Mouse (Mus musculus) stomach, embryonic 16.5 days (tissue): ENCODE results near the gene Spats2l. TPM values are rescaled to one million over a fixed set of nuclear protein-coding genes. Genes with fewer than 3 reads are reported as not detected.

Source experiments
- ATAC-seq: fragments of 200-750 bp; cut with Nextera tagmentation; 2 replicates; pipeline ENCODE4 v1.8.0; 2017; ENCODE audit warnings: moderate number of reproducible peaks, moderate TSS enrichment; ENCODE audit not compliant: insufficient read depth, low FRiP score
- H3K27ac ChIP-seq: fragments of 300-500 bp; sonication (generic); 2 replicates; pipeline ENCODE4 v1.5.1; 2014; ENCODE audit warnings: low read length
- H3K27me3 ChIP-seq: fragments of 300-500 bp; sonication (generic); 2 replicates; pipeline ENCODE4 v1.6.1; 2014; ENCODE audit warnings: low read length, control low read depth, mixed read lengths; ENCODE audit not compliant: control insufficient read depth, insufficient read depth
- H3K36me3 ChIP-seq: fragments of 300-500 bp; sonication (generic); 2 replicates; pipeline ENCODE4 v1.6.1; 2014; ENCODE audit warnings: low read length; ENCODE audit not compliant: control insufficient read depth, insufficient read depth
- H3K4me1 ChIP-seq: fragments of 300-500 bp; sonication (generic); 2 replicates; pipeline ENCODE4 v1.6.1; 2014; ENCODE audit warnings: low read length, control low read depth, mixed read lengths; ENCODE audit not compliant: control insufficient read depth, insufficient read depth
- H3K4me2 ChIP-seq: fragments of 300-500 bp; sonication (generic); 2 replicates; pipeline ENCODE4 v1.6.1; 2014; ENCODE audit warnings: low read depth, low read length, mixed read lengths
- H3K4me3 ChIP-seq: fragments of 300-500 bp; sonication (generic); replicated peaks from 2 replicates; pipeline ENCODE4 v1.5.1; 2014; ENCODE audit warnings: mild to moderate bottlenecking, low read length
- H3K9ac ChIP-seq: fragments of 300-500 bp; sonication (generic); 2 replicates; pipeline ENCODE4 v1.6.1; 2014; ENCODE audit warnings: low read length
- H3K9me3 ChIP-seq: fragments of 300-500 bp; sonication (generic); replicated peaks from 2 replicates; pipeline ENCODE4 v1.6.1; 2016; ENCODE audit warnings: low read length, control low read depth; ENCODE audit not compliant: control insufficient read depth
- WGBS: fragments of 180-500 bp; shearing (Covaris S2); extraction: QIAGEN DNeasy Blood & Tissue Kit; methylation state at CpG from one replicate; pipeline ENCODE4 v1.1.7; 2014; 5-methylcytosine and 5-hydroxymethylcytosine counted together
- polyA plus RNA-seq: library from polyadenylated mRNA; unstranded; fragments of >200 nt; fragmentation: Nextera tagmentation; extraction: Ambion mirVana; gene quantifications from 2 replicates; pipeline ENCODE4 v1.2.1, GENCODE M21; 2015

Gene Spats2l
- polyA plus RNA-seq, 1 experiment from 2014 or later: 95.9 TPM

DNA sequence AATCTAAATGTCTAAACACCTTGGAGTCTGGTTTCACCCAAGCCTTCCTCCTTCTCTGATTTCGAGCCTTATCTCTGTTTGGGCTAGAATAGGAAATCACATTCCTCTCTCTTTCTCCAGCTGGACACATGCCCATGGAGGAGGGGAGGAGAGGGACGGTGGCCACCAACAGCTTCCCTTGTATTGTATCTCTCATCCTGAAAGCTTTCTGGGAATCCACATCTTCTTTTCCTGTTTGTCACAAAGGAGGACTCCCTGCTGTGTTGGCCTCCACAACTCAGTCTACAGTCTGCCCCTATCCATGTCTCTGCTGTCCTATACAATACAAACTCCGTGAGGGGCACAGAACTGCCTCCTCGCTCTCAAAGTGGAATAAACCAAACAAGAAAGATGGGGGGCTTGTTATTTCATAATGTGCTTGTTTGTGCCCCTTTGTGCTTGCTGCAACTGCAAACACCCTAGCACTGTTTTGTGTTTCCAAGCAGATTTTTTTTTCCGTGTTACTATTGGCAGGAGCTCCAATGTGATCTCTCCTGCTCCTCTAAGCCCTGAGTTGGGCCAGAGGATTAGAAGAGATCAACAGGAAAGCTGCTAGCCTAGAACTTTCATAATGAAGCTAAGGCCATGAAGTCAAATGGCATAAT, 116.4 kb downstream of the Spats2l start:
- no peaks in the 10 kb centered on the region for H3K27me3 ChIP-seq
- H3K36me3 ChIP-seq: peaks cover 4% of the 10 kb centered on the region; the same call in 1 of the 2 replicates
- no peak overlapping the region for H3K9ac ChIP-seq
- H3K4me3 ChIP-seq: no peak overlapping the region
- peak overlapping the region; percentile 28 for H3K27ac ChIP-seq
- peaks cover 6% of the 10 kb centered on the region; the same call in 1 of the 2 replicates for H3K4me1 ChIP-seq
- no peaks in the 10 kb centered on the region for H3K9me3 ChIP-seq
- ATAC-seq: peak; percentile 47; the same call in 1 of the 2 replicates
- WGBS: 40% methylated on average over 5 of the region's 5 CpGs
- no peak overlapping the region for H3K4me2 ChIP-seq

DNA sequence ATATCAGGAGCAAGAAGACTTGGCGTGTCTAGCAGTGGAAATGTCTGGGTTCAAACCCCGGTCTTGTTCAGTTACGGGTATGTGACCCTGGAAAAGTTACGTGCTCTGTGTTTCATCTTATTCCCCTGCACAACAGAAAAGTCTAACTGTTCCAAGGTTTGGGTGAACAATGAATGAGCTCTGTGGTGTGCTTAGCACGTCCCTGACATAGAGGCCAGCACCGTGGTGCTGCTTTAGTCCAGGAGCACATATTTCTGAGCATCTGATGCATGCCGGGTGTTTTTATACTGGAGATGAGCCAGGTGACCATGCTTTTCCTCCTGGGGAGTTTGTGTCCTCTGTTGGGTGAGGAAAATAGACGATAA, 116.9 kb downstream of the Spats2l start:
- peak overlapping the region; percentile 28 for H3K27ac ChIP-seq
- no peak overlapping the region for H3K4me3 ChIP-seq

DNA sequence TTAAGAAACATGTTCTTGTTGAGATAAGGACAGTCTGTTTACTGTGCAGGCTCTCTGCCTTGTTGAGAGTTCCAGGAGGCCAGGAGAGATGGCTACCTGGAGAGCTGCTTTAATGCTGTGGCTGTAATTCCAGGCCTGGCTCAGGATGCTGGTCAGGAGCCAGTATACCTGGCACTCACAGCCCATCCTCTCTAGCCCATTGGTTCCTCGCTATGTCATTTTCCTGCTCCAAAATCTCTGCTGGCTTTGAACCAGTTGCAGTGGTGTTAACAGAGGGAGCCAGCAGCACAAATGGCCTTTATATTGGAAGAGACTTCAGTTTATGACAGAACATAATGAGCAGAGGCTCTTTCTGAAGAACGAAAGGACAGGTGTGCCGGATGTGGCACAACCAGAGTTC, 127.5 kb downstream of the Spats2l start:
- 79% methylated on average over 3 of the region's 3 CpGs for WGBS

More for the DNA sequence above, 116.9 kb downstream of the Spats2l start:
- ATAC-seq: peak; percentile 47; the same call in 1 of the 2 replicates
- H3K27me3 ChIP-seq: no peaks in the 10 kb centered on the region
- no peak overlapping the region for H3K9ac ChIP-seq
- no peak overlapping the region for H3K4me2 ChIP-seq
- peaks cover 6% of the 10 kb centered on the region; the same call in 1 of the 2 replicates for H3K4me1 ChIP-seq
- WGBS: 61% methylated on average over 8 of the region's 8 CpGs
- H3K36me3 ChIP-seq: no peaks in the 10 kb centered on the region; the same call in 1 of the 2 replicates
- H3K9me3 ChIP-seq: no peaks in the 10 kb centered on the region

DNA sequence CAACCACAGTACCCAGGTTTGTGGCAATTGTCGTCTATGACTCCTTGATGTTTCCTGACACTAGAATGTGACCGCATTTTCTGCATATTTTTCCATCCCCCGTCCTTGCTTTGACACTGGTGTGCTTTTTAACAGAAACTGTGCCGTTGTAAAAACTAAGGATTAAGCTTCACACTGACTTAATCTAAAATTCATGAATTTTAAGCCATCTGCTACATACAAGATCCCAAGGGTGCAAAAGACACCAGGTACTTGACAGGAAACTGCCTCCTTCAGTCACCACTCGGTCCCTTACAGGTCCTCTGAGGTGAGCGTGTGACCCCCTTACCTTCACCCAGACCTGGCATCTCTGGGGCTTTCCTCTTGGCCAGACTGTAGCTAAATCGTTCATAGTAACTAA, 129.8 kb downstream of the Spats2l start:
- Histone ChIP-seq H3K4me3 (no peak overlapping the region), H3K4me1 (no peaks in the 10 kb centered on the region), H3K36me3 (0 out of 2 replicates have a peak, but pooled peaks cover 4% of the 10 kb centered on the region), H3K9ac (no peak overlapping the region), H3K4me2 (no peak overlapping the region), H3K27me3 (no peaks in the 10 kb centered on the region), H3K27ac (no peak overlapping the region), H3K9me3 (no peaks in the 10 kb centered on the region)
- no peak for ATAC-seq
- WGBS: 83% methylated on average over 7 of the region's 7 CpGs

More for the DNA sequence above, 127.5 kb downstream of the Spats2l start:
- H3K9me3 ChIP-seq: no peaks in the 10 kb centered on the region
- no peak overlapping the region for H3K4me3 ChIP-seq
- H3K36me3 ChIP-seq: 0 out of 2 replicates have a peak, but pooled peaks cover 4% of the 10 kb centered on the region
- no peak overlapping the region for H3K4me2 ChIP-seq
- H3K27ac ChIP-seq: no peak overlapping the region
- ATAC-seq: no peak
- no peaks in the 10 kb centered on the region for H3K27me3 ChIP-seq
- no peak overlapping the region for H3K9ac ChIP-seq
- H3K4me1 ChIP-seq: no peaks in the 10 kb centered on the region

DNA sequence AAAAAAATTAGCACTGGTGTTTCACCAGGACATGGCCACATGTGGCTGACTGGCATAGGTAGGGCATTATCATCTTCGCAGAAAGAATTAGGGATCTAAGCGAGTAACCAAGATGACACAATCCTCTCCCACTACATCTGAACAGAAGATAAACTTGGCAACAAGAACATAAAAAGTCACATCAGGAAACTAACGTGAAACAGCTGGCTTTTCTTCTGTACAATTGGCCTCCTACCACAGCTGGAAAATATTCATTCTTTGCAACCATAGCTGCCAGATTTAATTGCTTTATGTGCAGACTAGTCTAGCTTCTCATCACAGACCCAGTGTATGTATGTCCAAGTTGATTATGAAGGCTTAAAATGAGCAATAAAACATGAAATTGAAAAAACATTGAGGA, 131.9 kb downstream of the Spats2l start:
- ATAC-seq: peak; percentile 76
- Histone ChIP-seq H3K27ac (peak overlapping the region; percentile 42; the same call in 1 of the 2 replicates), H3K36me3 (0 out of 2 replicates have a peak, but pooled peaks cover 4% of the 10 kb centered on the region), H3K9ac (no peak overlapping the region), H3K4me1 (no peaks in the 10 kb centered on the region), H3K4me3 (no peak overlapping the region), H3K4me2 (no peak overlapping the region), H3K27me3 (no peaks in the 10 kb centered on the region), H3K9me3 (no peaks in the 10 kb centered on the region)
- 51% methylated on average over 3 of the region's 3 CpGs for WGBS

DNA sequence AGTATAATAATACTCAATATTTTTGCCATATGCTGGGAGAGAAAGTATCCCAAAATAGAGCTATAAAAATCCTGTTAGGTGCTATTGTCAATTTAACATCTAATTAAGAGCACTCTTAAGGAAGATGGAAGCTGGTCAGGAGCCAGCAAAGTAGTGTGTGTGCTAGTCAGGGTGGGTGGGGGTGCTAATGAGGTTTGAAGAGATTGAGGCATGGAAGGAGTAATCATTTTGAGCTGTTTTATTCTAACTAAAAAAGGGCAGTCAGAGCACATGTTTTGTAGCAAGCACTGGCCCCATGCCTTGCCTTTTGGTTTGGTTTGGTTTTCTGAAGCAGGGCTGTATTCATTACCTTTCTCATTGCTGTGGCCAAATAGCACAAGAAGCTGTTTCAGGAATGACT, 132.3 kb downstream of the Spats2l start:
- peak; percentile 46; the same call in 1 of the 2 replicates for ATAC-seq
- Histone ChIP-seq H3K4me1 (no peaks in the 10 kb centered on the region), H3K27me3 (no peaks in the 10 kb centered on the region), H3K9ac (no peak overlapping the region), H3K36me3 (0 out of 2 replicates have a peak, but pooled peaks cover 4% of the 10 kb centered on the region), H3K4me2 (no peak overlapping the region), H3K4me3 (no peak overlapping the region), H3K27ac (peak overlapping the region; percentile 12), H3K9me3 (no peaks in the 10 kb centered on the region)

DNA sequence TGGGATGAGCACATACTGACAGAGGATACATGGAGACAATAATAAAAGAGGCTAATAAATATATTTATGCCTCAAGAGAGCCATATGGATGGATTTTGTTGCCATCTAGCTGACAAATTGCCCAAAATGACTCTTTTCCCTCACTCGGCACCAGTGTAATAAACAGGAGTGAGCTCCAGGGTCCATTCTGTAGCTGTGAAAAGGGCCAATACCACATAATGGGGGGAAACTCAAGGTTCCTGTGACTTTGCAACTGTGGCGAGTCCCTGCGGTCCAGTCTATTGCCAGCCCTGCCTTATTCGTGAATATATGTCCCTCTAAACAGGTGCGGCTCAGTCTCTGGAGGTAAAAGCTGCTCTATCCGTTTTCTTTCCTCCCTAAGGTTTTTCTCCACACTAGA, 137.6 kb downstream of the Spats2l start:
- WGBS: 89% methylated on average over 6 of the region's 6 CpGs
- H3K36me3 ChIP-seq: no peaks in the 10 kb centered on the region
- no peak for ATAC-seq
- H3K27ac ChIP-seq: no peak overlapping the region
- H3K4me1 ChIP-seq: no peaks in the 10 kb centered on the region
- H3K4me2 ChIP-seq: no peak overlapping the region
- H3K27me3 ChIP-seq: no peaks in the 10 kb centered on the region
- no peaks in the 10 kb centered on the region for H3K9me3 ChIP-seq
- H3K9ac ChIP-seq: no peak overlapping the region
- no peak overlapping the region for H3K4me3 ChIP-seq

DNA sequence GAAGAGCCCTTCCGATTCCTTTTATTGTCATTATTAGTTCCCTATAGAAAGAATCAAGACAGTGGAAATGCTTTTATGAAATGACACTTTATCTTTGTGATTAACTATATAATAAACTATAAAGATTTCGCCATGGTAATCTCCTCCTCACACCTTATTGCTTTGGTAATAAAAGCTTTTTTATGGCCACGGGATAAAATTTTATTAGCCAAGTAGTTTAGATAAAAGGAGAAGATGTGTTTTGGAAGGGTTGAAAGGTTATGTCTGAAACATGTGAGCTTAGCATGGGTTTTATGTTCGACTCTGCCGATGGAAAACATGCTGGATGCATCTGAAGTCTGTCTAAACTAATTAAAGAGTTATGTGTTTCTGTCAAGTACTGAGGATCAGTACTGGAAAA, 143.4 kb downstream of the Spats2l start:
- ATAC-seq: no peak
- 80% methylated on average over 5 of the region's 5 CpGs for WGBS
- H3K27me3 ChIP-seq: no peaks in the 10 kb centered on the region
- H3K36me3 ChIP-seq: 0 out of 2 replicates have a peak, but pooled peaks cover 6% of the 10 kb centered on the region
- no peaks in the 10 kb centered on the region for H3K9me3 ChIP-seq
- H3K4me3 ChIP-seq: no peak overlapping the region
- H3K4me2 ChIP-seq: no peak overlapping the region
- no peak overlapping the region for H3K9ac ChIP-seq
- H3K4me1 ChIP-seq: no peaks in the 10 kb centered on the region
- H3K27ac ChIP-seq: no peak overlapping the region

DNA sequence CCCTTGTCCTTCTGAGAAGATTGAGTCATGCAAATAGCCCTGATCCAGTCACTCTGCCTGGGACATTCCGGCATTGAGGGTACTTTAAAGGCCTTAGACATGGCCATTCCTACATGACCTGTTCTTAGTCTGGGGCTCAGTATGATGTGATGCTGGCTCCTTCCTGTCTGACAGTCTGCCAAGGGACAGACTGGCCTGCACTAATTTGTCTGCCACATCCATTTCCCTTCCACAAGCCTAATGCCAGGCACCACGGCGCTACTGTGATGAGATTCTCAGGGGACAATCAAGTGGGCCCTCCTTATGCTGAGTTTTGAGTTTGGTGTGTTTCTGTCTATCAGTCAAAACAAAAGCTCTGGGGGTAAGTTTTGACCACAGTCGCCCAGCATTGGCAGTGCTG, 144.6 kb downstream of the Spats2l start:
- H3K4me2 ChIP-seq: no peak overlapping the region
- H3K4me3 ChIP-seq: no peak overlapping the region
- ATAC-seq: no peak
- no peak overlapping the region for H3K27ac ChIP-seq
- H3K4me1 ChIP-seq: no peaks in the 10 kb centered on the region
- no peaks in the 10 kb centered on the region for H3K27me3 ChIP-seq
- 0 out of 2 replicates have a peak, but pooled peaks cover 6% of the 10 kb centered on the region for H3K36me3 ChIP-seq
- WGBS: 86% methylated on average over 4 of the region's 4 CpGs
- no peak overlapping the region for H3K9ac ChIP-seq
- H3K9me3 ChIP-seq: no peaks in the 10 kb centered on the region
